Mouse (Mus musculus) cerebellum, adult 2 months (tissue): Measurements from ENCODE around the gene Rasal1.

ENCODE experiments used
- CTCF ChIP-seq: fragments of 200-500 bp; IDR thresholded peaks from 2 replicates; pipeline ENCODE4 v1.5.1; 2011; ENCODE audit warnings: low read depth, mild to moderate bottlenecking, control low read depth, low read length, moderate library complexity, borderline replicate concordance; ENCODE audit not compliant: insufficient read depth
- POLR2A ChIP-seq: fragments of 200-500 bp; IDR thresholded peaks from 2 replicates; pipeline ENCODE4 v1.6.1; 2011; ENCODE audit warnings: low read length, control low read depth, borderline replicate concordance; ENCODE audit not compliant: insufficient read depth

GRCm38 (mm10) chr5:120687897-120688296 lies 39.3 kb downstream of the Rasal1 start:
- TF ChIP-seq CTCF (no peak), POLR2A (no peak)
